Mouse (Mus musculus): ENCODE data around the gene Gapdhs. TPM values are rescaled to one million over a fixed set of nuclear protein-coding genes. Genes with fewer than 3 reads are reported as not detected.

Gene Gapdhs
- polyA plus RNA-seq, 2 experiments = not detected

DNA sequence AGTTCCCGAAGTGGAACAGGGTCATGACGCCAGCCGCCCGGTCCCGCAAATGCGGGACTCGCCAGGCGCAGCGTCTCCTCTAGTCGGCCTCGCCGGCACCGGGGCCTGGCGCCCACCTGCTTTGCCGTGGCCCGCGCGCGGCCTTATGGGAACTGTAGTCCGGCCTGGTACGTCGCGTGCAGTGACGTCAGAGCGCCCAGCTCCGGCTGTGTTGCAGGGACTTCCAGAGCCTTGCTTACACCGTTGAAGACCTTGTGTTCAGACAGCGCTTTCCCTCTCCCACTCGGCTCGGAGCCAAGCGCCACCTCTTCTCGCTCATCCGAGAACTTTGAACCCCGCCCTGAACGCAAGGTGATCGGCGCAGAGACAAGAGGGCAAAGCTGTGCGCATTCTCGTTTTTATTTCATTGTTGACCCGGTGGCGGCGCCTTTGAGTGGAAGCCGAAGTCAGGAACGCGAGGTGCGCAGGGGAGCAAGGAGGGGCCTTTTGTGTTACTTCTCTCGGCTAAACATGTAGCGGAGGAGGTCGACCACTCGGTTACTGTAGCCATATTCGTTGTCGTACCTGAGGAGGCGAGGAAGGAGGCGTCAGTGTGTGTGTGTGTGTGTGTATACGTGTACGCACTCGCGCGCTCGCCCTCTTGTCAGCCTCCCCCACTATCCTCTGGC is 14.0 kb downstream of the Gapdhs start, which contains the start of gene Tmem147:
Tmem147 (minus strand) TSS at position 145 of the 668 bp plus-strand sequence.
- 1% methylated on average over 60 of the region's 60 CpGs for WGBS (ENCODE audit: insufficient replicate concordance)
- Histone ChIP-seq H3K4me2 (ENCODE audit: low read depth) (peak within 1 kb of the TSS; percentile 84), H3K4me1 (replicated peaks; ENCODE audit: control insufficient read depth in 2 of 2, insufficient read depth in 2 of 2, low read length in 1 of 2) (peaks cover 7 to 11% of the 10 kb centered on the region in 2 experiments; a peak in 3 of 4 replicates), H3K4me3 (ENCODE audit: insufficient read depth in 1 of 2, low read depth in 2 of 2, low read length in 2 of 2) (peak within 1 kb of the TSS; percentile 75 to 85), H3K9ac (replicated peaks) (peak within 1 kb of the TSS; percentile 86), H3K27me3 (ENCODE audit: control insufficient read depth, insufficient read depth, low read length) (no peaks in the 10 kb centered on the region), H3K27ac (peak within 1 kb of the TSS; percentile 89), H3K9me3 (ENCODE audit: control insufficient read depth, low read length) (no peaks in the 10 kb centered on the region), H3K36me3 (replicated peaks; ENCODE audit: control insufficient read depth, insufficient read depth, low read depth) (0 out of 2 replicates have a peak, but pooled peaks cover 2% of the 10 kb centered on the region)
- TF ChIP-seq CTCF (IDR thresholded peaks at IDR 0.05; ENCODE audit: low read depth) (peak; percentile 66), EP300 (IDR thresholded peaks at IDR 0.05; ENCODE audit: low read depth) (no peak; the same call in 1 of the 2 replicates)
- DNase-seq (ENCODE audit: low read depth in 3 of 3, low spot score in 3 of 3) (peak; percentile 85 to 87 (median 85)), ATAC-seq (ENCODE audit: insufficient read depth) (peak; percentile 95)

DNA sequence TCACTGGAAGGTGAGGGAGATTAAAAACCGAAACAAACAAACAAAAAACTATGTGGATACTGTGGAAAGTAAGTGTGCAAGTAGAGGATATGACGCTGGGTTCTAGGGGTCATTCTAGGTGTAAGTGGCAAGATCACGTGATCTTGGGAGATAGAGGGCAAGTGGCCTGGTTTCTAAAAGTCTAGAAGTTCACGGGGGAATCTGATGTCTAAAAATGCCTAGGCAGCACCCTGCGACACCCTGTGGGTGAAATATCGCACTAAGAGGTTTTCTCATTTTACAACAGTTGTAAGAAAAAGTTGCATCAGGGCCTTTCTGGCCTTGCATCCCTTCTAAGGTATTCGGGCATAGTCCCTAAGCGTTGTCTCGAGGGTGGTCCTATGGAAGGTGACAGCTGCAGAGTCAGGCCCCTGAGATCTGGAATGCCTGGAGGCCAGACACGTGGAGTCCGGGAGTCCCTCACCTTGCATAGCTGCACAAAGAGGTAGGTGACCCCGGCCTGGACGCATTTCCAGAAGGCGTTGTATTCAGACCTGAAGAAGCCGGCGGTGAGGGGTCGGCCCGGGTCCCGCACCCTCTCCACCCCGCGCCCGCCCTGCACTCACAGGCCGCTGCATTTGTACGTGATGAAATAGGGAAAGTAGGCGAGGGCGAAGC is 14.6 kb downstream of the Gapdhs start:
- H3K4me3 ChIP-seq (ENCODE audit: insufficient read depth in 1 of 2, low read depth in 2 of 2, low read length in 2 of 2) = peak overlapping the region; percentile 75 to 85
- DNase-seq (ENCODE audit: low read depth in 3 of 3, low spot score in 3 of 3) (no peak), ATAC-seq (ENCODE audit: insufficient read depth) (peak; percentile 24)
- no peaks in the 10 kb centered on the region for H3K9me3 ChIP-seq (ENCODE audit: control insufficient read depth, low read length)
- no peak overlapping the region for H3K27ac ChIP-seq
- 0 out of 2 replicates have a peak, but pooled peaks cover 2% of the 10 kb centered on the region for H3K36me3 ChIP-seq (replicated peaks; ENCODE audit: control insufficient read depth, insufficient read depth, low read depth)
- TF ChIP-seq CTCF (IDR thresholded peaks at IDR 0.05; ENCODE audit: low read depth) (no peak), EP300 (IDR thresholded peaks at IDR 0.05; ENCODE audit: low read depth) (no peak)
- H3K4me2 ChIP-seq (ENCODE audit: low read depth) = peak overlapping the region; percentile 84
- WGBS (ENCODE audit: insufficient replicate concordance) = 6% methylated on average over 26 of the region's 26 CpGs
- no peaks in the 10 kb centered on the region for H3K27me3 ChIP-seq (ENCODE audit: control insufficient read depth, insufficient read depth, low read length)
- H3K9ac ChIP-seq (replicated peaks) = peak overlapping the region; percentile 86
- H3K4me1 ChIP-seq (replicated peaks; ENCODE audit: control insufficient read depth in 2 of 2, insufficient read depth in 2 of 2, low read length in 1 of 2) = peaks cover 7 to 11% of the 10 kb centered on the region in 2 experiments; a peak in 3 of 4 replicates

DNA sequence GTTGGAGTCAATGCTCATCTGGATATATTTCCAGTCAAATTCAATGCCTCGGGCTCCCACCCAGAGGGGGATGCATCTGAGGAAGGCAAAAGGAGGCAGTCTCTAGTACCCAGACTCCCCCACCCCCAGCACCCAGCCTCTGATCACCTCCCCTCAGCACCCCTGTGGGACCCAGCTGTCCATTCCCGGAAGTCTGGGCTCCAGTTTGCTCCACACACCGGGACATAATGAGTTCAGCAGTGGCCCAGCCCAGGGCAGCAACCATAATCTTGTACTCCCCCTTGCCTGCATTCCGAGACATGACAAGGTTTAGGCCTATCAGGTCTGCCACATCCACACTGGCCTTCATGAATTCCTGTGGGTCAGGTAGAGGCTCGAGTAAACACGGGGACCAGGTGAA is 15.3 kb downstream of the Gapdhs start:
- no peak overlapping the region for H3K27ac ChIP-seq
- peaks cover 7 to 11% of the 10 kb centered on the region in 2 experiments; a peak in 3 of 4 replicates for H3K4me1 ChIP-seq (replicated peaks; ENCODE audit: control insufficient read depth in 2 of 2, insufficient read depth in 2 of 2, low read length in 1 of 2)
- H3K36me3 ChIP-seq (replicated peaks; ENCODE audit: control insufficient read depth, insufficient read depth, low read depth) = 0 out of 2 replicates have a peak, but pooled peaks cover 2% of the 10 kb centered on the region
- H3K4me3 ChIP-seq (ENCODE audit: insufficient read depth in 1 of 2, low read depth in 2 of 2, low read length in 2 of 2) = peak overlapping the region; percentile 75 to 85
- peak overlapping the region; percentile 84 for H3K4me2 ChIP-seq (ENCODE audit: low read depth)
- peak overlapping the region; percentile 86 for H3K9ac ChIP-seq (replicated peaks)
- no peak for ATAC-seq (ENCODE audit: insufficient read depth)
- WGBS (ENCODE audit: insufficient replicate concordance) = 64% methylated on average over 6 of the region's 6 CpGs
- no peak for DNase-seq (ENCODE audit: low read depth in 3 of 3, low spot score in 3 of 3)
- H3K27me3 ChIP-seq (ENCODE audit: control insufficient read depth, insufficient read depth, low read length) = no peaks in the 10 kb centered on the region
- TF ChIP-seq EP300 (IDR thresholded peaks at IDR 0.05; ENCODE audit: low read depth) (no peak), CTCF (IDR thresholded peaks at IDR 0.05; ENCODE audit: low read depth) (no peak)
- H3K9me3 ChIP-seq (ENCODE audit: control insufficient read depth, low read length) = no peaks in the 10 kb centered on the region

DNA sequence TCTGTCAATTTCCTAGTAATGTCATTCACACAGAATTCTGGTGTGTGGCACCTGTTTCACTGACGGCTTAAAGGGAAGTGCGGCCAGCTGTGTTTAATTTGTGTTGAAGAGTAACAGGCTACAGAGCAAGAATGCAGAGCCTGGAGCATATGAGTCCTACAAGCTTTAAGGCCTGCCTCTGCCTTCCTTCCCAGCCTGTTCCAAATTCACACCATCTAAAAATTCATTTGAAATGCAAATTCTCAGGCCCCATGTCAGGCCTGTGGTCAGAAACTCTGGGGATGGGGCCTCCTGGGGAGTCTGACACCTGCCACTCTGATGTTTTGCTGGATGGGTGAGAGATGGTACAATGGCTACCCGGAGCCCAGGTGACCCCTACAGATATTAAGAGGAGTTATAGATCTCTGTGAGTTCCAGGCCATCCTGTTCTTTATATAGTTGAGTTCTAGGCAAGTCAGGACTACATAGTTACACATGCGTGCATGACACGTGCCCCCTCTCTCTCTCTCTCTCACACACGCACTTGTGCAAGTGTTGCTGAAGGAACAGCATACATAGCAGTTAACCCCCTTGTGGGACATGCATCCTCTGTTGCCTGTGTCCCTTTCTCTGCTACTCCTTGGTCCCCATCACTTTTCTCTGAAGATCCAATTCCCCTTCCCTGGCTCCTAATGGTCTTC is 20.1 kb downstream of the Gapdhs start:
- Histone ChIP-seq H3K27me3 (ENCODE audit: control insufficient read depth, insufficient read depth, low read length) (no peaks in the 10 kb centered on the region), H3K4me3 (ENCODE audit: insufficient read depth in 1 of 2, low read depth in 2 of 2, low read length in 2 of 2) (no peak overlapping the region), H3K4me2 (ENCODE audit: low read depth) (no peak overlapping the region), H3K27ac (no peak overlapping the region), H3K36me3 (replicated peaks; ENCODE audit: control insufficient read depth, insufficient read depth, low read depth) (0 out of 2 replicates have a peak, but pooled peaks cover 2% of the 10 kb centered on the region), H3K9me3 (ENCODE audit: control insufficient read depth, low read length) (no peaks in the 10 kb centered on the region), H3K4me1 (replicated peaks; ENCODE audit: control insufficient read depth in 2 of 2, insufficient read depth in 2 of 2, low read length in 1 of 2) (peaks cover 0 to 7% of the 10 kb centered on the region in 2 experiments; a peak in 1 of 4 replicates), H3K9ac (replicated peaks) (no peak overlapping the region)
- DNase-seq (ENCODE audit: low read depth in 3 of 3, low spot score in 3 of 3) = no peak
- no peak for ATAC-seq (ENCODE audit: insufficient read depth)
- TF ChIP-seq CTCF (IDR thresholded peaks at IDR 0.05; ENCODE audit: low read depth) (no peak), EP300 (IDR thresholded peaks at IDR 0.05; ENCODE audit: low read depth) (no peak)
- 58% methylated on average over 6 of the region's 6 CpGs for WGBS (ENCODE audit: insufficient replicate concordance)
